Mouse (Mus musculus) heart, adult 9 months (tissue): ENCODE results near the gene Tmem247.

Experiments
- DNase-seq, 2 experiments: peaks; one replicate each; pipeline ENCODE4 v3.0.0; 2022; ENCODE audit warnings: low spot score in 2 of 2

Tmem247 gene

DNA sequence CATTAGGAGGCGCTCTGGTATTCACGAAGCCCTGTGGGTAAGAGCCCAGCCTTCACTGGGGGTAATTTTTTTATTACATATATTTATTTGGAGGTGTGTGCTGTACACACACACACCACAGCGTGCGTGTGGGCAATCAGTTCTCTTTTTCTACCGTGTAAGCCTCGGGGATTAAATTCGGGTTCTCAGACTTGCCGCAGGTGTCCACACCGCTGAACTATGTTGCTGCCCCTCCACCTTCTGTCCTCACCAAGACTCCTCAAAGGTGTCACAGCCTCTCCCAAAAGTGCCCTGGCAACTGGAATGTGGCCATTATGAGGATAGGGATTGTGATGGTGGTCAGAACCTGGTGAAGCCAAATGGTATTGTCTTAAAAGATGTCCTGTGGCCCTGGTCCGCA lies at the start of gene Tmem247:
TSS of gene Tmem247 (plus strand) at position 301 of the 400 bp plus-strand sequence.
- no peak for DNase-seq

DNA sequence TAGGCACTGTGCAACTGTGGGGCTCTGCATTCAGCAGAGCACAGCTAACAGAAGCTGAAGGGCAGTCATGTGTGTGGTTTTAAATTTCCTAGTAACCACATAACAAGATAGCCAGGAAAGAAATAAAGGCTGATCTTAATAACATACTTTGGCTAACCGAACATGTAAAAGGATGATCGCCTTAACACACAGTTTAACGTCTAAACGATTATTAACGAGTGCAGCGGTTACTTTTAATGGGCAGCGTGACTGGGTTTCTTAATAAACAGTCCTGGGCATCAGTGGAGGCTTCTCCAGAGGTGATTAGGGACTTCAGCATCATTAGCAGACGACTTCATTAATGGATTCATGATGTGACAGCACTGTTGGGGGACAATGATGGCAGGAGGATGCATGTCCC lies 46.6 kb upstream of the Tmem247 start:
- DNase-seq = no peak

DNA sequence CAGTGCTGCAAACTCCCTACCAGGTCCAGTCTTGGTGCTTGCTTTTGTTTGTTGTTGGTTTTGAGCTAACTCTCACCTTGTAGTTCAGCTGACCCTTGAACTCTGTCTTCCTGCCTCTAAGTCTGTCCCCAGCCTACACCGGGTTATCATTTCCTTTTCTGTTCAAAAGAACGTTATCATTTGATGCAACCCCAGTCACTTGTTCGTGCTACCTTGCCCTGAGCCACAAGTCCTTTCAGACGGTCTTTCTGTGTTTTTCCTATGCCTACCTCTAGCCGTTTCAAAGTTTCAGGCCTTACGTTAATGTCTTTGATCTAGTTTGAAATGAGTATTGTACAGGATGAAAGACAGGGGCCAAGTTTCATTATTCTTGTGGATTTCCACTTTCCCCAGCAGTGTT lies 44.5 kb upstream of the Tmem247 start:
- no peak for DNase-seq

DNA sequence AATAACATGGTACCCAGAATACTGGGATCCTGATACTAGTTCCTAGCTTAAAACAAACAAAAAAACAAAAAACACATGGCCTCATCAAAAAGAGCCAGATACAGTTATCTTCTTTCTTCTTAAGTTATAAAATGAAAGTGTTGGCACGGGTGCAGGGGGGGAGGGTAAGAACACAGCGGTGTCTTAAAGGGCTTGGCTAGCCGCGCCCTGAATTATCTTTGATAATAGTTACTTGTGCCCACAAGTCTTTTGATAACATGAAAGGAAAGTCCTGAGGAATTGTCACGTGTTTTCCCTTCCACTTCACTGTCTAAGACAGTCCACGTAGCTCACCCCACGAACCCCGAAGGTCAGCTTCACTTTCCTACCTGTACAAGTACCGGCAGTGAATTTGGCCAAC lies 40.2 kb upstream of the Tmem247 start:
- no peak for DNase-seq

DNA sequence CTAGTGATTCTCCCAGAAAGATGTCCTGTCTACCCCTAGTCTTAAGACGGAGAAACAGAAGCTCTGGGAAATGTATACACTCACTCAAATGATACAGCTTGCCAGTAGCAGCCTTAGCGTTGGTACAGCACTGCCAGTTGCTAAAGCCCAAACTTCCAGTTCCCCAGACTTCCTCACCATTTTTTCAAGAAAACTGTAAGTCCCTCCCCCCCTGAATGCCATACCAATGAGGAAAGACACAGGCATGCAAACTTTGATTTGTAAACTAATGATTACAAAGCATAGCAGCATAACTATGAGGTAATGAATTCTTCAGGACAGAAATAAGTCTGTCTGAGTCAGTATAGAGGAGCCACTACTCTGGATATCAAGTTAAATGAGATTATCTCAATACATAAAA lies 39.4 kb upstream of the Tmem247 start:
- DNase-seq = no peak

DNA sequence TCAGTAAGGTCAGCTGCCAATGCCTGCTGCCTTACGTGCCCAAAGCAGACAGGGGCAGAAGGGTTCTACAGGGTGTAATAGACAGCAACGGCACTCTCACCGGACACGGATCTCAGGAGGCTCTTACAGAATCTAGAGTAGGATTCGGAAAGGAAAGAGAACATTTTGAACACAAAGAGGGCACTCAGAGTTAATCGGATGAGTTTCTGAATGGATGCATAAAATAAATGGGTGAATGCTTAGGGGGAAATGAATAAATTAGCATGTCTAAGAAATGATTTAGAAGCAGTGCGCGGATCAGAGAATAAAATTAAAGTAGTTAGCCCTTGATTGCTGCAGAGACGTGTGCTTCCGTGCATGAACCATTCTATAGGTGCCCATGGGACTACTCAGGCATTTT lies 37.1 kb upstream of the Tmem247 start:
- DNase-seq = no peak

DNA sequence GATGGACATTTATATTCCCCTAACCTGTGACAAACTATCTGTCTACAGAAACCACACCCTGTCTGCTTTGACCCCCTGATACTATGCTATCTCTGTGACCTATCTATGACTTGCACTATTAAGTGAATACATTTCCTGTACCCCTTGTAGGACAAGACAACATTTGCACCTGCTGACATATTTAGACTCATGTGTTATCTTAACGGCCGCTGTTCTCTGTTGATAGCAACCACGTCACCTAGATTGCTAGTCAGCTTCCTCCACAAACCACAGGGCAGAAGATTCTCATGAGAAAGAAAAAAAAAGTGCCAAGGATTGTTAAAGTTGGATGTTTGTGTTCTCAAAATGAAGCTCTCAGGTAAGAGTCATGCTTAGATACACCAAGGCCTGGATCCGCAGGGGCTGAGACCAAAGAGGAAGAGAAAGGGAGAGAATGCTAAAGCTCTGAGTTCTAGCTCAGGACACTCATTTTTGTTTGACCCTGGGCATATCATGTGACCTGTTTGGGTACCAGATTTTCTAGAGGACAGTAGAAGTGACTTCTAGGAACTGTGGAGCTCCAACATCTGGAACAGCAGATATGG lies 36.6 kb upstream of the Tmem247 start:
- DNase-seq = no peak

DNA sequence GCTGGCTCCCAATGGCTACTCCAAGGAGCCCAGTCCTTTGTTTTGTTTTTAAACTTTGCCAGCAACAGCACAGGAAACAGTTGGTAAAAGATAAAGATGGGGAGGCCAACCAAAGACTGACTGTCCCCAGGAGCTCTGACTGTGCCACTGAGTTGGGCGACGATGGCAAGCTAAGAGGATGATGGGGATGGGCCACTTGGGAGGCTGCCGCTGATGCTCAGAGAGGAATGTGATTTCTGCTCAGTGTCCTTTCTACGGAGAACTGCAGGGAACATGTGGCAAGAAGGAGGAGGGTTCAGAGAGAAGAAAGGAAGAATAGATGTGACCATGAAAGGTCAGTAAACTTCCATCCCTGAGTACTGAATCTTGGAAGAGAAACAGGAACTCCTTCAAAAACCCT lies 22.0 kb upstream of the Tmem247 start:
- DNase-seq = no peak

DNA sequence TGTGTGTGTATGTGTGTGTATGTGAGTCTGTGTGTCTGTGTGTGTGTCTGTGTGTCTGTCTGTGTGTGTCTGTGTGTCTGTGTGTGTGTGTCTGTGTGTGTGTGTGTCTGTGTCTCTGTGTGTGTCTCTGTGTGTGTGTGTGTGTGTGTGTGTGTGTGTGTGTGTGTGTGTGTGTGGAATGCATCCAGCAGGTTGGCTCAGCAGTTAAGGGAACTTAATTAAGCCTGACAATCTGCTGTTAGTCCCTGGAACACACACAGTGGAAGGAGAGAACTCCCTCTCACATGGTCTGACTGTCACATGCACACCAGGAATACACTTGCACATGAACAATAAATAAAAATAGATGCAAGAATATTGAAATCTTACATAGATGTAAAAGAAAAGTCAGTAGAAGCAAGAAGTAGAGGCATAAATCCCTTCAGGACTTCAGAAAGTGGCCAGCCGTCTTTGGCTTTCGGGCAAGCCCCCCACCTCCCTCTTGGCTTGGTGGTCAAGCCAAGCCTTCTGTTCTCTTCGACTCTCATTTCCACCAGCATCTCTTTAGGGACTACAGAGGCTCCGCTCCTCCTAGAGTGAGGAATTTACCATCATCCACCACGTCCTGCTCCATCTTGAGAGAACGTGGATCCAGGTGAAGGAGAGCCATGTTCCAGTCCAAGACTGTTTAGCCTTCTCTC lies 19.5 kb upstream of the Tmem247 start:
- DNase-seq = no peak

DNA sequence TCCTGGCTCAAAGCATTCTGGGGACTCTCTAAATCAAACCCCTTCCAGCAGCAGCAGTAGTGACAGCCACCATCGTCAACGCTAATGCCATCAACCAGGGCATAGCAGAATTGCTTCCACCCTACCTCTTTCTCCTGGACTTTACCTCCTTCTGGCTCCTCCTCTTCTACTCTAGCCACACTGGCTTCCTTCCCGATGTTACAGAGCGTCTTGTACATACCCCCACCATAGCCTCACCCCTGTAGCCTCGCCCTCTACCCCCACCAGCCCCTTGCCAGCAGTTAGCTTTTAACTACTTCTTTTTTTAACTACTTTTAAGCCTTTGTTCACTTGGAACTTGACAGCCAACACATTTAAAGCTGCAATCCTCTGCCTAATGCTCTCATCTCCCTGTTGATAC lies 17.3 kb upstream of the Tmem247 start:
- DNase-seq = no peak

DNA sequence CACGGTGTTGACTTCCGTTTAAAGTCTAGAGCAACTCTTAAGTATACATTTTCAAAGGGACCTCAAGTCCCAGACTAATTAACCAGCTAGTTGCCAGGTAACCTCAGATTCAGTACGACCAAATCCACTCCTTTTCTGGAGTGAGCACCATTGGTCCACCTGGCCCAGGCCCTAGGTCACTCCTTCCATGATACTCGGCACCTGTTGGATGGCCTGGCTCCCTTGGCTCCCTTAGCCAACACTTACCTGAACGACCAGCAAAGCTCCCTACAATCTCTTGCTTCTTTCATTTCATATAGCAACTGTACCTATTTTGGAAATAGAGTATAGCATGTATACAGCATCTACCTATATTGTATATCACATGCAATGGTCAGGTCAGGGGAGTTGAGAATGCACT lies 16.6 kb upstream of the Tmem247 start:
- DNase-seq = no peak

DNA sequence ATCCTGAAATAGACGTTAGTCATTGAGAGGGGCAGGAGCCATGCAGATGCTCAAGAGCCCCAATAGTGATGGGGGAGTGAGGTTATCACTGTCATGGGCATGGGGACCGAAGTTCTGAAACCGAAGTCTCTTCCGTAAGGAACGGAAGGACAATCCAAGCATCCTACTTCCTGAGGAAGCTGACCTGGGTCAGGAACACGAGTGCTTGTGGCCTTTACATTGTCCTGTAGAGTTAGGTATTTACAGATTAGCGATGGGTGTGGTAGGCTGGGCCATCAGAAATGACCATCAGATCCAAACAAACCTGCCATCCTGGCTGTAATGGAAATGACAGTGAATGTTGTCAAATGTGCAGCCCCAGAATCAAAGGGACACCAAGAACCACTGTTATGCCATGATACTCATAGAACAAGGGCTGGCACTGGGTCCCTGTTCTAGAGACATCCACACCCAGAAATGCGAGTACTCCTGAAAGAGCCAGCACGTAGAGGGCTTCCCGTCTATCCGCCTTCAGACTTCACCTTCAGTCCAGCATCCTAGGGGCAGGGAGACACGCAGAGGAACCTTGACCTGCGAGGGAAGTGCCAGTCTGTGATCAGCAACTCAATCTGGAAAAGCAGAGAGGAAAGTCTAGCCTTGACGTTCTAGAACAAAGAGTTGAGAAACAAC lies 14.6 kb upstream of the Tmem247 start:
- no peak for DNase-seq

DNA sequence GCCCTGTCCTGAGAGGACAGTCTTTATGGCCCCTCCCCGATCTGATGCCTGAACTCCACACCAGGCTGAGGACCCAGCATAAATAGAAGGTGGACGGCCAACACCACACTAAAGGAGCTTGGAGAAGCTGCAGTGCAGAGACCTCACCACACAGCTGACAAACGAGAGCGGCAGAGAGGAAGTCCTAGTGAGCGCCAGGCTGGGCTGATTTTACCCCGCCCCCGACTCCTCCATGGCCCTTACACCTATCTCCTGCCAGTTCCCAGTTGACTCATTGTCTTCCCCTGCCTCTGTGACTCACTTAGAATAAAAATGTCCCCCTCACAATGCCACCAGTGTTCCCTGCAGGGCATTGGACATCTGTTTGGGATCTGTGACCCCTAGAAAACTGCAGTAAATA lies 13.6 kb upstream of the Tmem247 start:
- no peak for DNase-seq

DNA sequence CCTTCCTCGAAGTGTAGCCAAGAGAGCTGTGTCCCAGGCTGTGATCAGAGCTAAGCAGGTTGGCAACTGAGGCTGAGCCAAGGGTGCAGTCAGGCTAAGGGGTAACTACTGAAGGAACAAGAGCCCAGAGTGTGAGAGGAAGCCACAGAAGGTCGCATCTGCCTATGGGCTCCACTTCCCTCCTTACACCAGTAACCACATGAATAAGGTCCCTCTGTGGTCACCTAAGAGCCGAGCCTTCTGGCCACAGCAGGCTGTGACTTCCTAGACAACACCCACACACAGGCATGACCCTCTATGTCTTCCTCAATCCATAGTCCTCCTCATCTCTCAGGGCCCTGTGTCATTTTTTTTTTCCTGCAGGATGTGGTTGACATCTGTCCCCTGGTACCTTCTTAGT lies 12.9 kb upstream of the Tmem247 start:
- no peak for DNase-seq

DNA sequence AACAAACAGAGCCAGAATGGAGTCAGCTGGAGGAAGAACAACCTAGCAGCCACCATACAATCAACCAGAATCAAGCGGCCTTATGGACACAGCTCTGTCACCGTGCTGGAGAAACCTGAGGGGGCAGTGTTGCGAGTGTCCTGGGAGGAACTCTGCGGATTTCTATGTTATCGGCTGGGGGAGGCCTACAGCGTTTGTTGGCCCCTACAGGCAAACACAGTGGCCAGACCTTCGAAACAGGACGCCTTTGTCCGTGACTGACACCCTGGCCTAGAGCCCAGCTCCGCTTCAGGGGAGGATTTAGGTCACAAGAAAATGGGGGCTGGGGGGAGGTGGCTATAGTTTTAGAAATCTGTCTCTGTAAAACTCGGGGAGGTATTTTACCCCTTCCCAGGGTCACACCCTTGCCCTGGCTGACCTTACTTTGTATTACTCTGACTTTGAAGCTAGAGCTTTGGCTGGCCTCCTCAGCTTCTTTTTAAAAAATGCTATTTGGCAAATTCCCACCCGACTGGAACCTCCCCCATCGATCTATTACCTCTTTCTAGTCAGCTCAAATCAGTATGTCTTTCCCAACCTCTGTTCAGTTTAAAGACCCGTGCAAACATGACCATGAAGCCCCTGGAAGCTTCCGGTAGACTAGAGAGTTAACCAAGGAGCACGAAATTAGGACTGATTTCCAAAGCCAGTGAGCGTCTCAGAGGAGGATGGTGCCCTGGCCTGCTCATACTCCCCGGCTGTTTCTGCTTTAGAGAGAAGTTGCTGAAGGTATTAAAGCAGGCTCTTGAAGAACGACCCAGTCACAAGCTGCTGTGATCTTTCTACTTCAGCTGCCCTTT lies 11.6 kb upstream of the Tmem247 start:
- DNase-seq = peak; percentile 51 to 58

DNA sequence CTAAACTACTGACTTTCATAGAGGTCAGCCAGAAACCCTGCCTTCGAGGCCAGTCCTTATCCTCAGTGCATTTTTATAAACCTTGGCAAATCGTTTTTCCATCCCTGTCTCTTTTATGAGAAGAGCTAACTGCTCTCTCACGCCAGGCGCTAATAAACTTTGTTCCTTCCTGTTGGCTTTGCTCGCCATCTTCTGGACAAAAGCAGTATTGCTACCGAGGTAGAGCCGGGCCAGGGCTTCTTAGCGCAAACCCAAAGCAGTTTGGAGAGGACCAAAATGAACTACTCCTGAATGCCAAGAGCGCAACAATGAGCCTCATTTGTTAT lies 11.0 kb upstream of the Tmem247 start:
- peak; percentile 58 to 84 for DNase-seq

DNA sequence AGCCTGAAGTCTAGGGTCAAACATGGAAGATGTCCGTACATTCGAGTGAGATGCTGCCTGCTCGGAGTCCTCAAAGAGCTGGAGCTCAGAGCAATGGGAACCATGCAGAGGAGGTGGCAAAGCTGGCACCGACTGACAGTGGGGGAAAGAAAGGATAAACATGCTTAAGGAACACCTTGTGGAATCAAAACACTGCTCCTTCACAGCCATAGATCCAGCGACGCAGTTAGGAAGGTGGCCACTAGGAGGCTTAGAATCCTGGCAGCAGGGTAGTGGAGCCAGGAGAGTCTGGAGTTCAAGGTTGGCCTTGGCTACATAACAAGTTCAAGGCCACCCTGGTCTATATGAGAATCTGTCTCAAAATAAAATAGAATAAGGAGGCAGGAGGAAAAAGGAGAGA lies 10.5 kb upstream of the Tmem247 start:
- no peak for DNase-seq

DNA sequence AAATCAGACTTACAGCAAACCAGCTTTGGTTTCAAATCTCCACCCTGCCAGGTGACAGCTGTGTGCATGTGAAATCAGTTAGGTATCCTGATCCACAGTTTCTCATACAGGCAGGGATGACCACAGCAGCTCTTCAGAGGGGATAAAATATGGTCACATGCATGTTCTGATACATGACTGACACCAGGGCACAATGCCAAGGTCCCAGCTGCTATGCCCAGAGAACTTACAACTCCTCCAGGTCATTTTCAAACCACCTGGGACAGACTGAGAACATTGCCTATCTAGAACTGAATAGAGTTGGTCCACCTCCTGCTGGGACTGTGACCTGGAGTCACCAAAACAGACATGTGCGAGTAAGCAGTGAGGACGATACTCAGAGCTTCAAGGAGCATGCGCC lies 10.1 kb upstream of the Tmem247 start:
- DNase-seq = no peak

DNA sequence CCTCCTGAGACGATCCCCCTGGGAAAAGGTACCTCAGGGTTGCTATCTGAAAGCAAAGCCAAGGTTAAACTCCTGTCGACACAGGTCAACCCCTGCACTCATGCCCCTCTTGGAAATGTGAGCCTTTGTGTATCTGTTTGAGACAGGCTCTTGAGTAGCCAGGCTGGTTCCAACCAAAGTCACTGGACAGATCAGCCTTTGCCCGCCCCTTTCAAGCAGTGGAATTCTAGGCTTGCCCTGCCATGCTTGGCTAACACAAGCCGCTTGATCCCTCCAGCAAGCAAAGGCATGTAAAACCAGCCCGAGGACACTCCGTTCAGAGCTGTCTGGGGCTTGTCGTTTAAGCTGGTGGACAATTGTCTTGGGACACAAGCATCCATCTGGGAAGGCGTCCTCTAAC lies 8.8 kb upstream of the Tmem247 start:
- no peak for DNase-seq

DNA sequence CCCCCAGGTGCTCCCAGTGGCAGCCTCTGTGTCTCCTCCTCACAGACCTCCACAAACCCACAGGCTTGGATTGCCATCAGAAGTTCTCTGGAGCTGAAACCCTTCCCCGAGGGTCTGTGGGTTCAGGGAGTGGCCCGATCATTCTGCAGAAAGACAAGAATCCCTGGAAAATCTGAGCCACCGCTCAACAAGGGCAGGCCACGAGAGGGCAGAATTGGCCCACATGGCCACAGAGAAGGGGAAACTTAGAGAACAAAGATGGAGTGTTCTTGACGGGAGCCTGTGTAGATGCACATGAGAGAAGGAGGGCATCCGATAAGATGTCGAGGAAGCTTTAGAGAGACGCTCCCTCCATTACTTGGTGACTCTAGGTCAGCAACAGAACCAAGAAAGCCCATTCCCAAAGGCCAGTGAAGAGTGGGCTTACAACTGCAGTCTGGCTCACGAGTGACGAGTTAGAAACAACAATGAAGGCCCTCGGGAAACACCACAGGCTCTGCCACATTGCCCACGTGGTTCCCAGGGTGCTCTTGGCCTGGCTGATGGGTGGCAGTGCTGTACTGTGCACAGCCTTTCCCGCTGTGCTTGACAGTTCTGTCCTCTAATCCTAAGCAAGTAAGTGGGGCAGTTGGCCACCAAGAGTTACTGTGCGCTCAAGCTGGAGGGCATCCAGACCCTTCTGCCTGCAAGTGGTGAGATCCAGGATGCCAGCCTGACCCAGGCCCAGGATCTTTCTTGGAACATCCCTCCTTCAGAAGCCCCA lies 7.2 kb upstream of the Tmem247 start:
- DNase-seq = no peak

DNA sequence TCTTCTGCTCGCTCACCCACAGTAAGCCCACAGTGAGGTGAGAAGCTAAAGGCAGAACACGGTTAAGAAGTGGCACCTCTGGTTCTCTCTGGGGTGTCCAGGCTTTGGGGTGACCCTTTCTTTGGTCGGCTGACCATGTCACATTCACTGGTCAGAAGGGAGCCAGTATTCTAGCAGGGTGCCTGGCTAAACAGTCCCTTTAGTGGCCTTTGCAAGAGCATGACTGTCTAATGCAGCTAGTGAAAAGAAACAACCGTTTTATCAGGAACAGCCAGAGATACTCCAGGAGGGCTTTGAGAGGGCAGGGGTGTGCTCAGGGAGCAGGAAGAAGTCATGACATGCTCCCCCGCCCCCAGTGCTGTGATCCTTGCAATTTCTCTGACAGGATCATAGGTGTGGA lies 5.9 kb upstream of the Tmem247 start:
- no peak for DNase-seq

DNA sequence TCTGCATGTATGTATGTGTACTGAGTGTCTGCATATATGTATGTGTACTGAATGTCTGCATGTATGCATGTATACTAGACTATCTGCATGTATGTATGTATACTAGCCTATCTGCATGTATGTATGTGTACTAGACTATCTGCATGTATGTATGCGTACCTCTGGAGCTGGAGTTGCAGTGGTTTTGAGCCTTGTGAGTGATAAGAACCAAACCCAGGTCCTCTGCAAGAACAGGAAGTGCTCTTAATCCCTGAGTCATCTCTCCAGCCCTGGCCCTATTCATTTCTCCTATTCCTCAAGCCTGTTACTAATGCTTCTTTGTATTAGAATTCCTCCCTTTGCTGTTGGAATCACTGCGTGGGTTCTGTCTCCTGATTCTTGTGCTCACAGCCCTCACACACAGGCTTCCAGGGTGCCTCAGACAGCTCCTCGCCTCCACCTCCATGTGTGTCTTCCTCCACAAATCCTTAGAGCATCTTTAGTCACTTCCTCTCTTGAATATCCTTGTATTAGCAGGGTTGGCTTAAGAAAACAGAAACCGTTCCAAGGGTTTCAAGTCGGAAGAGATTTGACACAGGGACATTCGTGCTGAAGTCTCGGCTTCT lies 4.0 kb upstream of the Tmem247 start:
- no peak for DNase-seq
